Mouse (Mus musculus): ENCODE measurements around the gene Zim1. TPM values are rescaled to one million over a fixed set of nuclear protein-coding genes. Genes with fewer than 3 reads are reported as not detected.

Zim1 gene
- not detected for polyA plus RNA-seq (2017; shearing (Covaris generic))

DNA sequence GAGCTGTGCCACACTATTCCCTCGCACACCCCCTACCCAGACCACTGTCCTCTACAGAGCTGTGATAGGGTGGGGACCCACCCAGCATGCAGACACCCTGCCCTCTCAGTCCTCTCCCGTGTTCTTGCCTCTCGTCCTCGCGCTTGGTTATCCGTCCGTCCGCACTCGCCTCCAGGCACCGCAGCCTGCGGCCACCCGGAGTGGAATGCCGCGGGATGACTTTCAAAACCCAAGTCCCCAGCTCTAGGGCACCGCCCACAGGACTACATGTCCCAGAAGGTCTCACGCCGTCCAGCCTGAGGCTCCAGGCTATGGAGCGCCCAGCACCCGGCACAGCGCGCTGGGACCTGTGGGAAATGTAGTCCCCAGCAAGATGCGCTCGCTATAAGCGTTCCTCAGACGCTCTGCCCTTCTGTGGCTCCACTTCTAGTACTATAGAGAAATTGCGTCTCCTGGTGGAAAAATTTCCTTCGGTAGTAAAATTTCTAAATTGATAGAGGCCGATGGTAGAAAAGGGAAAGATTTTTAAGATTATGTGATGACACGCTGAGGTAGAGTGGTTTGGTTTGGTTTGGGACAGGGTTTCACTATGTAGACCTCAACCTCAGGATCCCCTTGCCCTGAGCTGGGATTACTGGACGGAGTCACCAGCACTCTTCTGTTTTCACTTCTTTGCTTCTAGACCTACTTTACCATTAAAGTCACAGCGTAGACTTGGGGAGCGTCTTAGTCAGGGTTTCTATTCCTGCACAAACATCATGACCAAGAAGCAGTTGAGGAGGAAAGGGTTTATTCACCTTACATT is at the start of gene Zim1:
Zim1 (minus strand) TSS at position 210 of the 805 bp plus-strand sequence.

GRCm38 (mm10) chr7:6730241-6730640 is 34.0 kb upstream of the Zim1 start, which contains the start of the genes Peg3 and Usp29:
Gene Peg3, minus strand, starts transcription at chr7:6730431.
Gene Usp29, plus strand, starts transcription at chr7:6730578.

Other genes starting within 250 kb of the Zim1 start
- gene Olfr1336, start 240.3 kb downstream of the Zim1 start, polyA plus RNA-seq (2017; shearing (Covaris generic)) = 0.05 TPM
- not detected for gene Olfr1346, start 229.3 kb downstream of the Zim1 start, polyA plus RNA-seq (2017; shearing (Covaris generic))
- not detected for gene Olfr5, start 209.5 kb downstream of the Zim1 start, polyA plus RNA-seq (2017; shearing (Covaris generic))
- not detected for gene Olfr1347, start 196.7 kb downstream of the Zim1 start, polyA plus RNA-seq (2017; shearing (Covaris generic))
- not detected for gene Olfr1348, start 187.7 kb downstream of the Zim1 start, polyA plus RNA-seq (2017; shearing (Covaris generic))
- gene Olfr1349, start 173.5 kb downstream of the Zim1 start, polyA plus RNA-seq (2017; shearing (Covaris generic)) = not detected
- gene Olfr1350, start 131.6 kb downstream of the Zim1 start, polyA plus RNA-seq (2017; shearing (Covaris generic)) = not detected
- not detected for gene Peg3, start 34.0 kb upstream of the Zim1 start, polyA plus RNA-seq (2017; shearing (Covaris generic))
- gene Usp29, start 34.1 kb upstream of the Zim1 start, polyA plus RNA-seq (2017; shearing (Covaris generic)) = not detected